Mouse (Mus musculus) heart, postnatal 0 days (tissue): Measurements from ENCODE around the gene Dapp1. TPM values are rescaled to one million over a fixed set of nuclear protein-coding genes. Genes with fewer than 3 reads are reported as not detected.
"Not testable (repeated sequence)": the region's sequence is repeated elsewhere in the genome, so short reads cannot be mapped to it uniquely, and the experiment has no call there.

Experiments used
- ATAC-seq: fragments of 200-750 bp; cut with Nextera tagmentation; 2 replicates; pipeline ENCODE4 v1.8.0; 2017; ENCODE audit warnings: low read depth, moderate number of reproducible peaks, moderate library complexity; ENCODE audit not compliant: insufficient read depth
- DNase-seq: peaks from one replicate; pipeline ENCODE4 v3.0.0-alpha.2; 2016; ENCODE audit warnings: low spot score
- H3K27ac ChIP-seq: fragments of 300-500 bp; sonication (generic); 2 replicates; pipeline ENCODE4 v1.5.1; 2014; ENCODE audit warnings: low read depth, mild to moderate bottlenecking
- H3K27me3 ChIP-seq: fragments of 300-500 bp; sonication (generic); 2 replicates; pipeline ENCODE4 v1.6.1; 2014; ENCODE audit warnings: low read length, mixed read lengths; ENCODE audit not compliant: control insufficient read depth, insufficient read depth
- H3K36me3 ChIP-seq: fragments of 300-500 bp; sonication (generic); replicated peaks from 2 replicates; pipeline ENCODE4 v1.6.1; 2014; ENCODE audit warnings: low read length, mixed read lengths; ENCODE audit not compliant: control insufficient read depth, insufficient read depth
- H3K4me1 ChIP-seq: fragments of 300-500 bp; sonication (generic); 2 replicates; pipeline ENCODE4 v1.6.1; 2014; ENCODE audit warnings: antibody characterized with exemption; ENCODE audit not compliant: control insufficient read depth, insufficient read depth
- H3K4me2 ChIP-seq: fragments of 300-500 bp; sonication (generic); 2 replicates; pipeline ENCODE4 v1.6.1; 2014; ENCODE audit warnings: low read depth, mild to moderate bottlenecking, low read length, moderate library complexity
- H3K4me3 ChIP-seq: fragments of 300-500 bp; sonication (generic); 2 replicates; pipeline ENCODE4 v1.5.1; 2014; ENCODE audit warnings: low read depth, low read length
- H3K9ac ChIP-seq: fragments of 300-500 bp; sonication (generic); replicated peaks from 2 replicates; pipeline ENCODE4 v1.6.1; 2014; ENCODE audit warnings: low read depth, low read length, mixed read lengths
- H3K9me3 ChIP-seq: fragments of 300-500 bp; sonication (generic); replicated peaks from 2 replicates; pipeline ENCODE4 v1.6.1; 2016; ENCODE audit warnings: low read length; ENCODE audit not compliant: control insufficient read depth
- CTCF ChIP-seq: IDR thresholded peaks from 2 replicates; pipeline ENCODE4 v1.5.1; 2016; ENCODE audit warnings: antibody characterized with exemption, control low read depth, low read depth
- EP300 ChIP-seq: IDR thresholded peaks from 2 replicates; pipeline ENCODE4 v1.6.1; 2016; ENCODE audit warnings: antibody characterized with exemption, low read depth
- WGBS: fragments of 180-500 bp; shearing (Covaris S2); extraction: QIAGEN DNeasy Blood & Tissue Kit; methylation state at CpG from one replicate; pipeline ENCODE4 v1.1.7; 2014; 5-methylcytosine and 5-hydroxymethylcytosine counted together
- polyA plus RNA-seq: library from polyadenylated mRNA; unstranded; fragments of >200 nt; fragmentation: Nextera tagmentation; extraction: Ambion mirVana; gene quantifications from 2 replicates; pipeline ENCODE4 v1.2.1, GENCODE M21; 2015
- total RNA-seq: library from RNA; depleted of rRNA; stranded (reverse); fragments of >200 nt; gene quantifications from 2 replicates; pipeline ENCODE4 v1.2.3, GENCODE M21; 2014; ENCODE audit warnings: low replicate concordance

Dapp1 gene
- total and polyA plus RNA-seq, 2 experiments from 2014 or later = 11.1 to 11.8 TPM

DNA sequence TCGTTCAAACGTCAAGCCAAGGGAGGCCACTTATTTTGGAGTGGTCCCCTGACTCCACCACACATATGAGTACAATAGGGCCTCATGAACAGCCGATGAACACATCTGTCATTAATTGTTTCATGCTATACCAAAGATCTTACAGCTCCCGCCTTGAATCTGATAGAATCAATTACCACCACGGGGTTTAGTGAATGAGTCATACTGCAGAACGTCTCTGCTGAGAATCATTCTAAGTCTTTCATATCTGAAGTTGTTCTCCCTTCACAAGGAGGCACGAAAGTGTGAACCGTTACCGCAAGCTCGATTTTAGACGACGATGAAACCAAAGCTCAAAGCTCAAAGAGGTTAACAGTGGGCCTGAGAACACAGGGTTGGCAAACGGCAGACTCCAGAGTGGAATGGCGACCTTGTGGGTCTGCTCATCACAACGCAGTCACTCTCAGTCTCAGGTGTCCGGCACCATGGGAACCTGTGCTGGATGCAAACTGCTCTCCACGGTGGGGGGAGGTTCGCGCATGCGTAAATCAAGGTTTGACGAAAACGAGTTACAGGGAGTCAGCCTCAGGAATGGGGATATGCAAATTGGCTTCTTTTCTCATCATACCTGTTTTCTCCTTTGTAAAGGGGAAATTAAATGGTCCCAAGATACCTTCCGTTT lies 27.0 kb downstream of the Dapp1 start:
- H3K27ac ChIP-seq = no peak overlapping the region; the same call in 1 of the 2 replicates
- ATAC-seq (no peak), DNase-seq (no peak)
- 72% methylated on average over 23 of the region's 23 CpGs for WGBS
- peaks cover 7% of the 10 kb centered on the region; the same call in 1 of the 2 replicates for H3K36me3 ChIP-seq
- no peaks in the 10 kb centered on the region for H3K27me3 ChIP-seq
- H3K9ac ChIP-seq = no peak overlapping the region
- no peaks in the 10 kb centered on the region for H3K9me3 ChIP-seq
- TF ChIP-seq EP300 (no peak), CTCF (no peak)
- no peak overlapping the region for H3K4me2 ChIP-seq
- peaks cover 25% of the 10 kb centered on the region for H3K4me1 ChIP-seq
- H3K4me3 ChIP-seq = no peak overlapping the region

DNA sequence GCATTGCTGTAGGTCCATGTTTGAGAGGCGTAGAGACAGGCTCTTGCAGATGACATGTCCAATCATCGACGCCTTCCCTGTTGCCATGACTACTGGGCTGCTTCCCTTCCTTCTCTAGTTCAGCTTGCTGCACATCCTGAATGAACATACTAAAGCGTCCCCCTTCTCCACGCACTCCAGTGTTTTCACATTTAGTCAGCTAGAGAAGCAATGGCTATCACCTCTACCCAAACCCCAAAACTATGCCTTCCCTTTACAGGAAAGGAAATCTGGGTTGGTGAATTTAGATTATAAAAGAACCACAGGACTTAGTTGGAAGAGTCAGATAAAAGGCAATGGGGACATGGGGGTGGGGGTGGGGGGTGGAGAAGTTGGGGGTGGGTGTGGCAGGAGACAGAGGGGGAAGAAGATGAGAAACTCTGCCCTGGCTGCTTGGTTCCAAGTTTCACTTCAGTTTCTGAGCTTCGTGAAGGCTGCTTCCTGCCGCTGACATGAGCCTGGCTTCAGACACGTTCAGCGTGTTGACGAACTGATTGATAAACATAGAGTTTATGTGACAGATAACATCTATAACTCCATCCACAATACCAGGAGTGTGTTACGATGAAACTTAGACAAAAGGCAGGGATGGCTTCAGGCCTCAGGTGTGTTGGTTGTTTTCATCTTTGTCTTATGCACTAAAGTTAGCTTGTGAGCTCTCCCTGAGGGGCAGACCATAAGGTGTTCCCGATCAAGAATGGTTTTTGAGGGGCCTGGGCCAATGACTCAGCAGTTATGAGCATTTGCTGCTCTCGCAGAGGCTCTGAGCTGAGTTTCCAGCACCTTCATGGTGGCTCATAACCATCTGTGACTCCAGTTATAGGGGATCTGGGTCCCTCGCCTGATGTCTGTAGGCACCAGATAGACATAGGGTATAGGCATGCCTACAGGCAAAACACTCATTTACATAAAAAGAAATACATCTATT lies 28.1 kb downstream of the Dapp1 start:
- WGBS = 39% methylated on average over 14 of the region's 14 CpGs
- Histone ChIP-seq H3K9me3 (no peaks in the 10 kb centered on the region), H3K4me3 (no peak overlapping the region), H3K4me1 (peaks cover 30% of the 10 kb centered on the region), H3K27me3 (no peaks in the 10 kb centered on the region), H3K27ac (0 out of 2 replicates have a peak overlapping the region, but pooled peaks have one; percentile 34), H3K4me2 (0 out of 2 replicates have a peak overlapping the region, but pooled peaks have one; percentile 1), H3K36me3 (peaks cover 3% of the 10 kb centered on the region; the same call in 1 of the 2 replicates), H3K9ac (no peak overlapping the region)
- DNase-seq = peak; percentile 58
- ATAC-seq = peak; percentile 62
- TF ChIP-seq CTCF (no peak), EP300 (no peak)

DNA sequence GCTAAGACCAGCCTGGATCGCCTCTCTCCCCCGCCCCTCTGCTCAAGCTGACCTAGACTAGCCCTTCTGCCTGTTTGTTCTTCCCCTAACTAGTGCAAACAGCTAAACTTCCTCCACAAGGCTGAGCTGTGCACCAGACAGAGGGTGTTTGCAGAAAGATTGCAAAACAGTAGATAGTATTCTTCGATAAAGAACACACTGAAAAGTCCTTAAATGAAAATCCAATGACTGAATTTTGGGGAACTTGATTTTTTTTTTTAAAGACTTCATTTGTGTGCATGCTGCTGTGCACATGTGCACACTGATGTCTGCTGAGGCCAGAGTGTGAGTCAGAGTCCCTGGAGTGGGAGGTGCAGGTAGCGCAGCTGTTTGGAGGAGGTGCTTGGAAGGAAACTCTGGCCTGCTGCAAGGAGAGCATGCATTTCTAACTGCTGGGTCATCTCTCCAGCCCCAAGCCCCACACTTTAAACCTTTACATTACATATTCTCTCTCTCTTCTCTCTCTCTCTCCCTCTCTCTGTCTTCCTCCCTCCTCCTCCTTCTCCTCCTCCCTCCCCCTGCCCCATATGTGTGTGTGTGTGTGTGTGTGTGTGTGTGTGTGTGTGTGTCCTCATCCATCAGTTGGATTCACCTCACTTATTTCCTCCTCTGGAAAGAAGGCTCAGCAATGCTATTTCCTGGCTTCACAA lies 29.0 kb downstream of the Dapp1 start:
- Histone ChIP-seq H3K27me3 (no peaks in the 10 kb centered on the region), H3K4me2 (no peak overlapping the region), H3K36me3 (no peaks in the 10 kb centered on the region), H3K4me3 (no peak overlapping the region), H3K9me3 (no peaks in the 10 kb centered on the region), H3K9ac (no peak overlapping the region), H3K27ac (peak overlapping the region; percentile 58; the same call in 1 of the 2 replicates), H3K4me1 (peaks cover 30% of the 10 kb centered on the region)
- TF ChIP-seq CTCF = no peak
- no peak for TF ChIP-seq EP300
- DNase-seq (no peak), ATAC-seq (peak; percentile 74)
- WGBS = 57% methylated on average over 4 of the region's 4 CpGs

- TF ChIP-seq EP300 = no peak
- no peak for TF ChIP-seq CTCF
- Histone ChIP-seq H3K9me3 (no peaks in the 10 kb centered on the region), H3K27me3 (no peaks in the 10 kb centered on the region), H3K4me3 (no peak overlapping the region), H3K9ac (no peak overlapping the region), H3K27ac (peak overlapping the region; percentile 58; the same call in 1 of the 2 replicates), H3K4me1 (peaks cover 30% of the 10 kb centered on the region), H3K4me2 (no peak overlapping the region), H3K36me3 (no peaks in the 10 kb centered on the region)
- ATAC-seq (no peak; the same call in 1 of the 2 replicates), DNase-seq (no peak)
- WGBS = 16% methylated on average over 7 of the region's 7 CpGs
Observed at GRCm38 (mm10) chr3:137951819-137952218, 29.5 kb downstream of the Dapp1 start.

- 90% methylated on average over 3 of the region's 3 CpGs for WGBS
- not testable (repeated sequence) for ATAC-seq, H3K9ac ChIP-seq, H3K27ac ChIP-seq, H3K27me3 ChIP-seq, H3K4me2 ChIP-seq, H3K4me3 ChIP-seq, H3K36me3 ChIP-seq, DNase-seq, H3K9me3 ChIP-seq
- H3K4me1 ChIP-seq = peaks cover 30% of the 10 kb centered on the region
Observed at GRCm38 (mm10) chr3:137951302-137951701, 30.0 kb downstream of the Dapp1 start.
